Mouse (Mus musculus): ENCODE results near the gene Tent2.

Tent2 gene

GRCm38 (mm10) chr13:93141184-93141583 lies 51.0 kb downstream of the Tent2 start:
- DNase-seq, result no peak

- DNase-seq, result no peak
These were observed 54.1 kb downstream of the Tent2 start for GRCm38 (mm10) chr13:93138059-93138458.

DNA sequence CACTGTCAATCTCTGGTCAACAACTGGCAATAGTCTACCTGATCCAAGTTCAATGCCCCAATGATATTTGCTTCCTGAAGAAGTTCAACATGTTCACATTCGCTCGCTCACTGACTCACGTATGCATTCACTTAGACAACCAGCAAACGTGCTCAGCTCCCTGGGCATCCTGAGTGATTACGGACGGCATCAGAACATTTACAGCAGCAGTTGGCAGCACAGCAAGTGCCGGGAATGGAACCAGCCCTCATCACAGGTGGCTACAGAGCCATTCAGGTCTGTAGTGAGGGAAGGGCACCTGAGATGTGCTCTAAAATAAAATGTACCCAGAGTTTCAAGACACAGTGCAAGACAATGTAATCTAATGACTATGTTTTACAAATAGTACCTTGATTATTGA lies 55.1 kb downstream of the Tent2 start:
- DNase-seq, result peak; percentile 62

DNA sequence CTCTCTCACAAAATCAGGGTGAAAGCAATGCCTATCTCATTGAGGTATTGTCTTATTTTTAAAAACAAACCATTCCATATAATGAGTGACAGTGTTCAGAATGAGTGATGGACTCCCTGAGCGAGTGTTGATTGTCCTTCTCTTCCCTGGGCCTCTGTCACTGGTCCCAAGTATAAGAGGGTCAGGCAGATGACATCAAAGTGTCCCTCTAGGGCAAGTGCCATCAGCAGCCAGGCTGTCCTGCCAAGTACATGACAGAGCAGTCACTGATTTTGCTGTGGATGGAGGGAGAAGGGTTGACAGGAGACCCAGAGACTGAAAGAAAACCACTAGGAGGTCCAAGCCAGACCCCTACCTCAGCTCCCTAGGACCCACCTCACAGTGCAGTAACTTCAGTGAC lies 55.9 kb downstream of the Tent2 start:
- no peak for DNase-seq

DNA sequence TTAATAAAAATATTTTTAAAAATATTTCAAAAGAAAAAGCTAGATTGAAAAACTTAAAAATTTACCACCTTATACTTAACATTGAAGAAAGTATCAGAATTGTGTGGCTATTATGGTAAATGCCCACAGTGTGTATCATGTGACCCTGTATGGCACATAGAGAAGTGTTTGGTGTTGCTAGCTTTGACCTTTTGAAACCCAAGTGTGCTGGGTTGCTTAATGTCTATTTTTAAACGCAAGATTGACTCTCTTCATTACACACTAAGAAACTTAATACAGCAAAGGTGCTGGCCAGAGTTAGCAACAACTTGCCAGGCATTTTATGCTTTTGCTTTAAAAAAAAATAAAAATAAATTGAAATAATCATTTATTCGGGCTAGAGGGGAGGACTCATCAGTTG lies 56.7 kb downstream of the Tent2 start:
- DNase-seq, result no peak

GRCm38 (mm10) chr13:93130674-93131073 lies 61.5 kb downstream of the Tent2 start:
- DNase-seq, result no peak

DNA sequence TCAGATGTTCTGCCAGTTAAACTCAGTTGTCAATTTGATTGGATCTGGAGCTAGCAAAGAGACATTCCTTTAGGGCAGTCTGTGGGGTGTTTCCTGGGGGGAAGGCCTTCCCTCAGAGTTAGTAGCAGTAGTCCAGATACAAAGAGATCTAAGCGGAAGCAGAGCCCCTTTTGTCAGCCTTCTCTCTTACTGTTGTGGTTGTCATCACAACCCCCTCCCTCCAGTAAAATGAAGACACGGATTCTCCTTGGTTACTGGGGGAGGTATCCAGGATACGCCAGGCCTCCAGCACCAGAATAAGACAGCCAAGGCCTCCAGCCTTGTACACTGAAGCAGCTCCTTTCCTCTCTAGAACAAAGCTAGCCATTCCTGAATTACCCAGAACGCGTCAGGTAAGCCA lies 63.2 kb downstream of the Tent2 start:
- no peak for DNase-seq

GRCm38 (mm10) chr13:93128111-93128860 lies 63.9 kb downstream of the Tent2 start:
- no peak for DNase-seq

DNA sequence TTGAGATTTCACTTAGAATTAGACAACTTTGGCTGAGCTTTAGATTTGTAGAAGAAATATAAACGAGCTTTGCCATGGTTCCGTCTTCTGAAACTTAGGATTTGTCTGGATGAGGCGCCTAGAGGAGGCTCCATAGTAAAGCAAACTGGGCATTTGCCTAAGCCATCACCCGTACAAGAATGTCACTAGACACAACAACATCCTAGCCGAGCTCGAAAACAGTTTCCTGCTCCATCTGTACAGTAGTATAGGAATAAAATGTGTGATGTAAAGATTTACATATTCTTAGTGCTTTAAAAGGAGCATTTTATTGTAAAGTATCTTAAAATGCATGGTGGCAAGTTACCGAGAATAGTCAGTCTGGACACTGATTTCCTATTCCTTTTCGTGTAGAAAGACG lies 69.9 kb downstream of the Tent2 start:
- no peak for DNase-seq

GRCm38 (mm10) chr13:93117241-93117640 lies 74.9 kb downstream of the Tent2 start:
- no peak for DNase-seq

DNA sequence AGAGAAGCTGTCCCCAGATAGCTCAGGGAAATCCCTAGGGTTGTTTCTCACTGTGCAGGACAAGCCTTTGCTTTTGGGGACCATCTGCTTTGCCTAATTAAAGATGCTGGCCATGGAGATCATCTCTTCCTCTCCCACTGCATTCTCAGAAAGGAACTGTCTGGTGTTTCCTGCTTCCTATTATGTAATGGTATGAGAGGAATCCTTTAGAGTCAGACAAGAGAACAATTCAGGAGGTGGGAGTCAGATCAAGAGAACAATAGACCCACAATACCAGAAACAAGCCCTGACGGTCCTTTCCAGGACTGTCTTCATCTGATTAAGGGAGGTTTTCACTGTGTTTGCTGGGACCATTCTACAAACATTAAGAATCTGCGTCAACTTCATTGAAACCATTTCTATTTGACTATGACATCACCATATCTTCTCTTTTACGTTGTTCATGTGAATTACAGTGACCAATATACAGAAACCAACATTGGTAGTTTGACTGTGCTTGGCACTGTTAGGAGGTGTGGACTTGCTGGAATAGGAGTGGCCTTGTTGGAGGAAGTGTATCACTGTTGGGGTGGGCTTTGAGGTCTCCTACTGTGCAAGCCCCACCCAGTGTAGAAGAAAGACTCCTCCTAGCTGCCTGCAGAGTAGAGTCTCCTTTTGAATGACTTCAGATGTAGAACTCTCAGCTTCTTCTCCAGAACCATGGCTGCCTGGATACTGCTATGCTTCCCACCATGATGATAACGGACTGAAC lies 89.7 kb downstream of the Tent2 start:
- no peak for DNase-seq

DNA sequence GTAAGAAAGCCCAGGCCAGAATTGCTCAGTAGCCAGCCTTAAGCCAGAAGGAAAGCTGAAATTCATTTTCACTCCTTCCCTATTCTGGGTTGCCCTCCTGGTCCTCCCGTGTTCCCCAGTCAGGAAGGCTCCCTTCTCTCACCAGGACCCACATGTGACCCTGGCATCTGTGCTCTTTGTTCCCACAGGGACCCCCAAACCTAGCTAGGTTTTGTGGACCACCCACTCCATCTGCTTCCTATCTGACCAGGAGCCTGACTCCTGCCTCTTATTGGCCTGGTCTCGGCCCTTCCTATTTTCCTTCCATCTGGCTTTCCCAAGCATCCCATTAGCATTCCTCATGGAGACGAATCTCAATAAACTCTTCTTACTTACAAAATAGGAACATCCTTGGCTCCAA lies 93.6 kb downstream of the Tent2 start:
- no peak for DNase-seq

DNA sequence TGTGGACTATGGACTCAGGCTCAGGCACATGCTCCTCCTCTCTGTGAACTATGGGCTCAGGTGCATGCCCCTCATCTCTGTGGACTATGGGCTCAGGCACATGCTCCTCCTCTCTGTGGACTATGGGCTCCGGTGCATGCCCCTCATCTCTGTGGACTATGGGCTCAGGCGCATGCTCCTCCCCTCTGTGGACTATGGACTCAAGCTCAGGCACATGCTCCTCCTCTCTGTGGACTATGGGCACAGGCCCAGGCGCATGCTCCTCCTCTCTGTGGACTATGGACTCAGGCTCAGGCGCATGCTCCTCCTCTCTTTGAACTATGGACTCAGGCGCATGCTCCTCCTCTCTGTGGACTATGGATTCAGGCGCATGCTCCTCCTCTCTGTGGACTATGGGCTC lies 95.5 kb downstream of the Tent2 start:
- DNase-seq, result no peak
